Mouse (Mus musculus): ENCODE measurements at regions not wholly inside any gene's neighbourhood (a gene's known extent, or its start where the extent isn't known, plus 50 kb on each side); places are given as distances from the start of the nearest gene placed in this dataset.

DNA sequence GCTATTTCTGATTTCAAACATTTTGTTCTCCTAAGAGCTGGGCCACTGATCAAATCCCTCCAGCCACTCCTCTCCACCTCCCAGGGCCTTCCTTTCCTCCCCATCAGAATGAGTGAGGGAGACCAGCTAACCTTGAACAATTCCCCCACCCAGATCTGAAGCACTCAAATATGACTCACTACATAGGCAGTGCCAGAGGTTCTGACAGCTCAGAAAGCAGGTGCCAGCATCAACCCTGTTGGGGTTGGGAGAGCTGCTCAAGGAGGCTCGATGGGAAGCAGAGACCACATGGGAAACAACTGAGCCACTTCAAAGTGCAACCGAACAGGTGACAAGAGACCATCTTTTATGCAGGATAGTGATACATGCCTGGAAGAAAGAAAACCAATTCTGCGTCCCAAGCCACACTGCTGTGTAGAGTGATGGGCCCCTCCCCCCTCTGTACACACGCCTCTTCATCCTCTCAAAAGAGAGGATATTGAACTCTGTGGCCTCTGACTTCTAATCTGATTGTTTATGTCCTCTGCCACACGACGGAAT is 210.4 kb downstream of the 3100002H09Rik start:
- TF ChIP-seq HCFC1 (IDR thresholded peaks at IDR 0.05; ENCODE audit: low read depth, low read length) (no peak), CTCF (IDR thresholded peaks at IDR 0.05 in 2 of 3, conservative IDR thresholded peaks at IDR 0.05 in 1 of 3; ENCODE audit: control insufficient read depth in 1 of 3, insufficient read depth in 1 of 3, low read depth in 2 of 3, low read length in 3 of 3, poor library complexity in 1 of 3, severe bottlenecking in 1 of 3) (no peak), E2F4 (IDR thresholded peaks at IDR 0.05; ENCODE audit: borderline replicate concordance, low read depth, low read length) (no peak), MYC (IDR thresholded peaks at IDR 0.05; ENCODE audit: low read depth, low read length) (no peak)
